Mouse (Mus musculus) spleen, postnatal 10 days (tissue): ENCODE results near the gene Malrd1.

Experiments
- DNase-seq, 2 experiments: peaks; one replicate each; pipeline ENCODE4 v3.0.0; 2021 to 2022; ENCODE audit warnings: low spot score in 2 of 2

Gene Malrd1

GRCm38 (mm10) chr2:16029752-16030151 lies 503.5 kb downstream of the Malrd1 start:
- no peak for DNase-seq

GRCm38 (mm10) chr2:16031559-16031958 lies 505.3 kb downstream of the Malrd1 start:
- no peak for DNase-seq

- DNase-seq, result no peak
Observed at GRCm38 (mm10) chr2:16032804-16033203, 506.5 kb downstream of the Malrd1 start.

GRCm38 (mm10) chr2:16110696-16111095 lies 584.4 kb downstream of the Malrd1 start:
- DNase-seq, result no peak

GRCm38 (mm10) chr2:16113333-16113732 lies 587.1 kb downstream of the Malrd1 start:
- DNase-seq, result no peak

- no peak for DNase-seq
Observed at GRCm38 (mm10) chr2:16147999-16148398, 621.7 kb downstream of the Malrd1 start.

GRCm38 (mm10) chr2:16152623-16153022 lies 626.3 kb downstream of the Malrd1 start:
- DNase-seq, result no peak

- DNase-seq, result no peak
Observed at GRCm38 (mm10) chr2:16163246-16163989, 637.1 kb downstream of the Malrd1 start.

GRCm38 (mm10) chr2:16168611-16169010 lies 642.3 kb downstream of the Malrd1 start:
- DNase-seq, result no peak

- no peak for DNase-seq
Observed at GRCm38 (mm10) chr2:16172086-16172485, 645.8 kb downstream of the Malrd1 start.

GRCm38 (mm10) chr2:16173355-16173754 lies 647.1 kb downstream of the Malrd1 start:
- DNase-seq, result no peak

GRCm38 (mm10) chr2:16182140-16182539 lies 655.9 kb downstream of the Malrd1 start:
- no peak for DNase-seq

- DNase-seq, result no peak
Observed at GRCm38 (mm10) chr2:16183158-16183557, 656.9 kb downstream of the Malrd1 start.

- DNase-seq, result no peak
Observed at GRCm38 (mm10) chr2:16210016-16210415, 683.7 kb downstream of the Malrd1 start.

GRCm38 (mm10) chr2:16212752-16213151 lies 686.5 kb downstream of the Malrd1 start:
- no peak for DNase-seq

- no peak for DNase-seq
Observed at GRCm38 (mm10) chr2:16214111-16214510, 687.8 kb downstream of the Malrd1 start.

GRCm38 (mm10) chr2:16228187-16228832 lies 702.0 kb downstream of the Malrd1 start:
- no peak for DNase-seq

- no peak for DNase-seq
Observed at GRCm38 (mm10) chr2:16240861-16241260, 714.6 kb downstream of the Malrd1 start.

GRCm38 (mm10) chr2:16243097-16243496 lies 716.8 kb downstream of the Malrd1 start:
- no peak for DNase-seq

- no peak for DNase-seq
Observed at GRCm38 (mm10) chr2:16248861-16249260, 722.6 kb downstream of the Malrd1 start.

- DNase-seq, result no peak
Observed at GRCm38 (mm10) chr2:16252274-16252673, 726.0 kb downstream of the Malrd1 start.
